Mouse (Mus musculus): ENCODE results near the gene Tbc1d2b. TPM values are rescaled to one million over a fixed set of nuclear protein-coding genes. Genes with fewer than 3 reads are reported as not detected.

Gene Tbc1d2b
- polyA plus RNA-seq, 1 experiment from 2014 or later: 20.9 TPM

- Histone ChIP-seq H3K27ac (ENCODE audit: low read length) (no peak overlapping the region), H3K4me1 (ENCODE audit: control insufficient read depth, insufficient read depth, low read length) (peaks cover 2% of the 10 kb centered on the region; the same call in 1 of the 2 replicates), H3K9me3 (ENCODE audit: control insufficient read depth, low read depth, low read length) (no peaks in the 10 kb centered on the region), H3K4me2 (replicated peaks; ENCODE audit: low read depth, low read length) (no peak overlapping the region), H3K9ac (replicated peaks; ENCODE audit: low read depth, low read length) (no peak overlapping the region), H3K4me3 (ENCODE audit: low read depth, low read length) (no peak overlapping the region), H3K27me3 (ENCODE audit: control insufficient read depth, insufficient read depth, low read length) (no peaks in the 10 kb centered on the region), H3K36me3 (ENCODE audit: control insufficient read depth, insufficient read depth, low read length) (no peaks in the 10 kb centered on the region)
- no peak for ATAC-seq (ENCODE audit: insufficient number of reproducible peaks, insufficient read depth, low FRiP score, low read depth)
- 79% methylated on average over 5 of the region's 5 CpGs for WGBS
These were observed 35.8 kb downstream of the Tbc1d2b start for GRCm38 (mm10) chr9:90234786-90235185.

- no peaks in the 10 kb centered on the region for H3K36me3 ChIP-seq (ENCODE audit: control insufficient read depth, insufficient read depth, low read length)
- no peak overlapping the region for H3K4me3 ChIP-seq (ENCODE audit: low read depth, low read length)
- H3K27ac ChIP-seq (ENCODE audit: low read length): no peak overlapping the region
- no peak overlapping the region for H3K9ac ChIP-seq (replicated peaks; ENCODE audit: low read depth, low read length)
- peaks cover 2% of the 10 kb centered on the region; the same call in 1 of the 2 replicates for H3K4me1 ChIP-seq (ENCODE audit: control insufficient read depth, insufficient read depth, low read length)
- WGBS: 92% methylated on average over 5 of the region's 5 CpGs
- H3K4me2 ChIP-seq (replicated peaks; ENCODE audit: low read depth, low read length): no peak overlapping the region
- no peak for ATAC-seq (ENCODE audit: insufficient number of reproducible peaks, insufficient read depth, low FRiP score, low read depth)
- no peaks in the 10 kb centered on the region for H3K27me3 ChIP-seq (ENCODE audit: control insufficient read depth, insufficient read depth, low read length)
- H3K9me3 ChIP-seq (ENCODE audit: control insufficient read depth, low read depth, low read length): no peaks in the 10 kb centered on the region
These were observed 36.6 kb downstream of the Tbc1d2b start for GRCm38 (mm10) chr9:90233906-90234419.

GRCm38 (mm10) chr9:90232781-90233690 lies 37.6 kb downstream of the Tbc1d2b start:
- ATAC-seq (ENCODE audit: insufficient number of reproducible peaks, insufficient read depth, low FRiP score, low read depth): no peak
- Histone ChIP-seq H3K4me1 (ENCODE audit: control insufficient read depth, insufficient read depth, low read length) (peaks cover 2% of the 10 kb centered on the region; the same call in 1 of the 2 replicates), H3K36me3 (ENCODE audit: control insufficient read depth, insufficient read depth, low read length) (peaks cover 2% of the 10 kb centered on the region; the same call in 1 of the 2 replicates), H3K27ac (ENCODE audit: low read length) (no peak overlapping the region), H3K9ac (replicated peaks; ENCODE audit: low read depth, low read length) (no peak overlapping the region), H3K9me3 (ENCODE audit: control insufficient read depth, low read depth, low read length) (no peaks in the 10 kb centered on the region), H3K4me3 (ENCODE audit: low read depth, low read length) (no peak overlapping the region), H3K27me3 (ENCODE audit: control insufficient read depth, insufficient read depth, low read length) (no peaks in the 10 kb centered on the region), H3K4me2 (replicated peaks; ENCODE audit: low read depth, low read length) (no peak overlapping the region)
- 83% methylated on average over 8 of the region's 8 CpGs for WGBS

GRCm38 (mm10) chr9:90227171-90227570 lies 43.4 kb downstream of the Tbc1d2b start:
- H3K36me3 ChIP-seq (ENCODE audit: control insufficient read depth, insufficient read depth, low read length): peaks cover 31% of the 10 kb centered on the region
- ATAC-seq (ENCODE audit: insufficient number of reproducible peaks, insufficient read depth, low FRiP score, low read depth): no peak

GRCm38 (mm10) chr9:90226742-90227096 lies 43.9 kb downstream of the Tbc1d2b start:
- WGBS: 83% methylated on average over 2 of the region's 2 CpGs
- H3K9me3 ChIP-seq (ENCODE audit: control insufficient read depth, low read depth, low read length): no peaks in the 10 kb centered on the region

More at GRCm38 (mm10) chr9:90227171-90227570, 43.4 kb downstream of the Tbc1d2b start:
- no peak overlapping the region for H3K9ac ChIP-seq (replicated peaks; ENCODE audit: low read depth, low read length)
- H3K4me3 ChIP-seq (ENCODE audit: low read depth, low read length): no peak overlapping the region
- no peak overlapping the region for H3K27ac ChIP-seq (ENCODE audit: low read length)
- H3K9me3 ChIP-seq (ENCODE audit: control insufficient read depth, low read depth, low read length): no peaks in the 10 kb centered on the region
- no peaks in the 10 kb centered on the region for H3K4me1 ChIP-seq (ENCODE audit: control insufficient read depth, insufficient read depth, low read length)
- WGBS: 83% methylated on average over 12 of the region's 12 CpGs
- no peaks in the 10 kb centered on the region for H3K27me3 ChIP-seq (ENCODE audit: control insufficient read depth, insufficient read depth, low read length)
- H3K4me2 ChIP-seq (replicated peaks; ENCODE audit: low read depth, low read length): no peak overlapping the region

GRCm38 (mm10) chr9:90226081-90226741 lies 44.4 kb downstream of the Tbc1d2b start:
- Histone ChIP-seq H3K9me3 (ENCODE audit: control insufficient read depth, low read depth, low read length) (no peaks in the 10 kb centered on the region), H3K4me2 (replicated peaks; ENCODE audit: low read depth, low read length) (no peak overlapping the region), H3K4me3 (ENCODE audit: low read depth, low read length) (no peak overlapping the region), H3K9ac (replicated peaks; ENCODE audit: low read depth, low read length) (no peak overlapping the region), H3K36me3 (ENCODE audit: control insufficient read depth, insufficient read depth, low read length) (peaks cover 36% of the 10 kb centered on the region), H3K27ac (ENCODE audit: low read length) (no peak overlapping the region; the same call in 1 of the 2 replicates), H3K27me3 (ENCODE audit: control insufficient read depth, insufficient read depth, low read length) (no peaks in the 10 kb centered on the region), H3K4me1 (ENCODE audit: control insufficient read depth, insufficient read depth, low read length) (no peaks in the 10 kb centered on the region)
- WGBS: 88% methylated on average over 21 of the region's 21 CpGs
- no peak for ATAC-seq (ENCODE audit: insufficient number of reproducible peaks, insufficient read depth, low FRiP score, low read depth)

More at GRCm38 (mm10) chr9:90226742-90227096, 43.9 kb downstream of the Tbc1d2b start:
- ATAC-seq (ENCODE audit: insufficient number of reproducible peaks, insufficient read depth, low FRiP score, low read depth): no peak
- Histone ChIP-seq H3K27me3 (ENCODE audit: control insufficient read depth, insufficient read depth, low read length) (no peaks in the 10 kb centered on the region), H3K27ac (ENCODE audit: low read length) (no peak overlapping the region), H3K4me2 (replicated peaks; ENCODE audit: low read depth, low read length) (no peak overlapping the region), H3K4me3 (ENCODE audit: low read depth, low read length) (no peak overlapping the region), H3K36me3 (ENCODE audit: control insufficient read depth, insufficient read depth, low read length) (peaks cover 36% of the 10 kb centered on the region), H3K9ac (replicated peaks; ENCODE audit: low read depth, low read length) (no peak overlapping the region), H3K4me1 (ENCODE audit: control insufficient read depth, insufficient read depth, low read length) (no peaks in the 10 kb centered on the region)

- 84% methylated on average over 3 of the region's 3 CpGs for WGBS
- peaks cover 48% of the 10 kb centered on the region for H3K36me3 ChIP-seq (ENCODE audit: control insufficient read depth, insufficient read depth, low read length)
- no peak overlapping the region for H3K9ac ChIP-seq (replicated peaks; ENCODE audit: low read depth, low read length)
- no peak overlapping the region for H3K4me3 ChIP-seq (ENCODE audit: low read depth, low read length)
- no peak overlapping the region for H3K27ac ChIP-seq (ENCODE audit: low read length)
- H3K4me2 ChIP-seq (replicated peaks; ENCODE audit: low read depth, low read length): no peak overlapping the region
- ATAC-seq (ENCODE audit: insufficient number of reproducible peaks, insufficient read depth, low FRiP score, low read depth): no peak
- H3K27me3 ChIP-seq (ENCODE audit: control insufficient read depth, insufficient read depth, low read length): no peaks in the 10 kb centered on the region
- no peaks in the 10 kb centered on the region for H3K4me1 ChIP-seq (ENCODE audit: control insufficient read depth, insufficient read depth, low read length)
- H3K9me3 ChIP-seq (ENCODE audit: control insufficient read depth, low read depth, low read length): no peaks in the 10 kb centered on the region
These were observed 48.3 kb downstream of the Tbc1d2b start for GRCm38 (mm10) chr9:90222275-90222674.

GRCm38 (mm10) chr9:90217501-90217900 lies 53.1 kb downstream of the Tbc1d2b start:
- ATAC-seq (ENCODE audit: insufficient number of reproducible peaks, insufficient read depth, low FRiP score, low read depth): no peak
- Histone ChIP-seq H3K4me2 (replicated peaks; ENCODE audit: low read depth, low read length) (no peak overlapping the region), H3K4me3 (ENCODE audit: low read depth, low read length) (no peak overlapping the region), H3K9ac (replicated peaks; ENCODE audit: low read depth, low read length) (no peak overlapping the region), H3K4me1 (ENCODE audit: control insufficient read depth, insufficient read depth, low read length) (no peaks in the 10 kb centered on the region), H3K27me3 (ENCODE audit: control insufficient read depth, insufficient read depth, low read length) (no peaks in the 10 kb centered on the region), H3K27ac (ENCODE audit: low read length) (no peak overlapping the region), H3K9me3 (ENCODE audit: control insufficient read depth, low read depth, low read length) (no peaks in the 10 kb centered on the region), H3K36me3 (ENCODE audit: control insufficient read depth, insufficient read depth, low read length) (peaks cover 32% of the 10 kb centered on the region)
- 51% methylated on average over 4 of the region's 4 CpGs for WGBS

Data from stomach, embryonic 14.5 days (tissue).